Mouse (Mus musculus) cerebellum, postnatal 36 days (tissue): ENCODE measurements around the gene Kbtbd13.

Experiments
- DNase-seq, 2 experiments: peaks; one replicate each; pipeline ENCODE4 v3.0.0; 2021 to 2022; ENCODE audit warnings: mixed read lengths in 2 of 2

Kbtbd13 gene

DNA sequence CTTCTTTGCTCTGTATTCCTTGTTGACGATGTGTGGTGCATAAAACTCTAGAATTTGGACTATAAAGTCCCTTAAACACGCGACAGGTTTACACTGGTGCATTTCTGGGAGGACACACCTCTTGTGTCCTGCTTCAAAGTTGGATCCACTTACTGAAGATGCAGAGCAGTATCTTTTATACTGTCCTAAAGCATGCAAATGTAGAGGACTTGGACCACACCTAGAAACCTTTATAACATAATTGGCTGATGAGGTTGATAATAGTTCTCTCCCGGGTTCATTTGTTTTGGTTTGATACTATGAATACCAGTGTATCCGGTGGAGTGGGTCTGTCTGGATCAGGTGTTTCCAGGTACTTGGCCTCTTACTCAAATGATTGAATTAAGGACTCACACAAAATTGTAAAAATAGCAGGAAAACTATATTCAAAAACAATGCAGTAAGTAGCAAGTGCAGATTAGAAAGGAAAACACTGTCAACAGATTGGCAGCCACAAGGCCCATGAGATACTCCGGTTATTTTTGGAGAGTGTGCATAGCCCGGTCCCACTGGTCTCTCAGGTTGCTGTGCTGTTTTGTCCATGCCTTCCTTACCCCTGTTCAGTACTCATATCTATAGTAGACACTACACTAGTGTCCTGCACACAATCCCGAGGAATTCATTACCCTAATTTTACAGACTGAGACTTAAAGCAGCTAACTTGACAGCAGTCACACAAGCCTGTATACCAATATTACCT is 44.2 kb downstream of the Kbtbd13 start:
- DNase-seq: no peak

DNA sequence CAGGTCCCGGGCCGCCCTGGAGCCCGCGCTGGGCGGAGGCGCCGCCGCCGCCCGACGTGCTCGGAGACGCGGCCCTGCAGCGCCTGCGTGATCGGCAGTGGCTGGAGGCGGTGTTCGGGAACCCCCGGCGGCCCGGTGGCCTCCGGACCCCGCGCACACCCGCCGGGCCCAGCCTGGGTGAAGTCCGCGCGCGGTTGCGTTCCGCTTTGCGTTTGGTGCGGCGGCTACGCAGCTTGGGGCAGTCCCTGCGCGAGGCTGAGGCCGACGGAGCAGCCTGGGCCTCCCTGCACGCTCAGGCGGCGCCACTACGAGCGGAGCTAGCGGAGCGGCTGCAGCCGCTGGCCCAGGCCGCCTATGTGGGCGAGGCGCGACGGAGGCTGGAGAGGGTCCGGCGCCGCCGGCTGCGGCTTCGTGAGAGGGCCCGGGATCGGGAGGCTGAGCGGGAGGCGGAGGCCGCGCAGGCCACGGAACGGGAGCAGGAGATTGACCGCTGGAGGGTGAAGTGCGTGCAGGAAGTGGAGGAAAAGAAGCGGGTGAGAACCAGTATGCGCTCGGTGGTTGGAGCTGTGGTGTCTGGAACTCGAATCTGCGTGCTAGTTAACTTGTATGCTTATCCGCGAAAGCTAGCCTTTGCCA is 44.9 kb downstream of the Kbtbd13 start:
- DNase-seq: peak; percentile 47 to 48

DNA sequence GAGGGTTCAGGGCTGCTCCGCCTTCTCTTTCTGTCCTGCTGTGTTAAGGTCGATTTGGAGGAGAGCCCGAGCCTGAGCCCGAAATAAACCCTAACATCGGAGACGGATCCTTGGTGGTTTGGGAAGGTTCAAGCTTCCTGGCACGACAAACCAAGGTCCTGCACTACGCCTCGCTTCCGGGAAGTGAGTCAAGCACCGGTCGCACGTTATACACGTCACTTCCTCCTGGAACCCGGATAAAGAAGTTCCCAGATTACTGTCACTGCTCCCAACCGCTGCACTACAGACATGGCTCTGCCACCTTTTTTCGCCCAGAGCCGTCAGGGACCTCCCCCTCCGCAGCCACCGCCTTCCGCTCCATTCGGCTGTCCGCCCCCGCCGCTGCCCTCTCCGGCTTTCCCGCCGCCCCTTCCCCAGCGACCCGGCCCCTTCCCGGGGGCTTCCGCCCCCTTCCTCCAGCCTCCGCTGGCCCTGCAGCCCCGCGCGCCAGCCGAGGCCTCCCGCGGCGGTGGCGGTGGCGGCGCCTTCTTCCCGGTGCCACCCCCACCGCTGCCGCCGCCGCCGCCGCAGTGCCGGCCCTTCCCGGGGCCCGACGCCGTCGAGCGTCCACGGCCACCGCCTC is 45.5 kb downstream of the Kbtbd13 start, which contains the start of gene Pdcd7:
TSS of gene Pdcd7 (plus strand) at position 251 of the 622 bp plus-strand sequence.
- DNase-seq: peak; percentile 95 to 99

DNA sequence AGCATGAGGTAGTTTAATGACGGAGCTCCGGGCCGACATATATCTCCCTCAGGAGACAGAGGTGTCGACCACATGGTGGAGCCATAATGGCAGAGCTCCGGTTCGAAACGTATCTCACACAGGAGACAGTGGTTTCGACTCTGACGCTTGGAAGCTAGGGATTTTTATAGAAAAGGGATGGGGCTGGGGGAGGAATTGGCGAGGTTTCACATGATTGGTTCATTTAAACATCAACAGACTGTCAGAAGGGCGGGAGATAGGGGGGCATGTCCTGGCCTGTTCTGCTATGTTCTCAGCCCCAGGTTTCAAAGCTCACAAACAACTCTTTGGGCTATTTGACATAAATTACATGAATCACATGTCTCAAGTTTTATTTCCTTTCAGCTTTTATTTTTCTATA is 46.0 kb downstream of the Kbtbd13 start:
- peak in 1 of 2 experiments; percentile 13 for DNase-seq

DNA sequence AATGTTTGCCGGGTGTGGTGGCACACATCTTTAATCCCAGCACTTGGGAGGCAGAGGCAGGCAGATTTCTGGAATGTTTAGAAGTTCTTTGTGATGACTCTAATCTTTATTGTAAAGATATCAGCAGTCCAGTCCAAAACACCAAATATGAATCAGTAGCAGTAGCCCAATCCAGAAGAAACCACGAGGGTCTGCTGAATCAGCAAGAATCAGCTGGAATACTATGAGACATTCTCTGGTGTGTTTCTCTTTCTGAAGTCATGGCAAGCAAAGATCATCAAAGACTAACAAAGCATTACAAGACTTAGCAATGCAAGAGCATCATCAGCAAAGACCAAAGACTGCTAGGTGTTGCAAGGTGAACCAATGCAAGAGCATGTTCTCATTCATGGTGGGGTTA is 51.0 kb downstream of the Kbtbd13 start:
- DNase-seq: no peak

DNA sequence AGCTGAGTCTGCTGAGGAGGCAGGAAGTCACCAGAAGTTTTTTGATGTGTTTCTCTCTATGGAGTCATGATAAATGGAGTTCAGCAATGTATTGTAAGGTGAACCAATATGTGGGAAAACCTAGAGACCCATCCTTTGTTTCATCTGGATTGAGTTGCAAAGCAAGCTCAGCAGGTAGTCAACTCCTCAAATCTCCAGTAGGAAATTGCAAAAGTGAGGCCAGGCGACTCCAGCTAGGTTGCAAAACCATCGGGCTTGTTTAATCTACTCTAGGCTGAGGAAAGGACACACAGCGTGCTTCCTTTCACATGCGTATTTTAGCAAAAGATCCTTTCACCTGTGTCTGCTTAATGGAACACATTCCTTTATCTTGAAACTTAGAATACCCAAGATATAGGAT is 52.3 kb downstream of the Kbtbd13 start:
- no peak for DNase-seq
